Mouse (Mus musculus) forebrain, embryonic 14.5 days (tissue): ENCODE data around the gene Psg22. TPM values are rescaled to one million over a fixed set of nuclear protein-coding genes. Genes with fewer than 3 reads are reported as not detected.
"Not testable (repeated sequence)": the region's sequence is repeated elsewhere in the genome, so short reads cannot be mapped to it uniquely, and the experiment has no call there.

Experiments
- ATAC-seq: fragments of 200-750 bp; cut with Nextera tagmentation; 2 replicates; pipeline ENCODE4 v1.8.0; 2017; ENCODE audit warnings: mild to moderate bottlenecking, moderate library complexity
- DNase-seq: peaks from one replicate; pipeline ENCODE4 v3.0.0-alpha.2; 2015; ENCODE audit warnings: low spot score
- H3K27ac ChIP-seq: fragments of 300-500 bp; sonication (generic); 2 replicates; pipeline ENCODE4 v1.5.1; 2014; ENCODE audit warnings: low read depth, mild to moderate bottlenecking, control low read depth, low read length, moderate library complexity
- H3K27me3 ChIP-seq: fragments of 300-500 bp; sonication (generic); replicated peaks from 2 replicates; pipeline ENCODE4 v1.6.1; 2014; ENCODE audit warnings: low read length, control low read depth, mixed read lengths; ENCODE audit not compliant: control insufficient read depth, insufficient read depth
- H3K36me3 ChIP-seq: fragments of 300-500 bp; sonication (generic); 2 replicates; pipeline ENCODE4 v1.6.1; 2014; ENCODE audit warnings: low read length, control low read depth; ENCODE audit not compliant: control insufficient read depth, insufficient read depth
- H3K4me1 ChIP-seq: fragments of 300-500 bp; sonication (generic); 2 replicates; pipeline ENCODE4 v1.6.1; 2014; ENCODE audit warnings: antibody characterized with exemption, low read length, control low read depth; ENCODE audit not compliant: control insufficient read depth, insufficient read depth
- H3K4me2 ChIP-seq: fragments of 300-500 bp; sonication (generic); 2 replicates; pipeline ENCODE4 v1.6.1; 2014; ENCODE audit warnings: mild to moderate bottlenecking, control low read depth, low read length
- H3K4me3 ChIP-seq: fragments of 300-500 bp; sonication (generic); 2 replicates; pipeline ENCODE4 v1.5.1; 2014; ENCODE audit warnings: low read depth, low read length, control low read depth
- H3K9ac ChIP-seq: fragments of 300-500 bp; sonication (generic); 2 replicates; pipeline ENCODE4 v1.6.1; 2014; ENCODE audit warnings: mild to moderate bottlenecking, low read length, control low read depth, moderate library complexity
- H3K9me3 ChIP-seq: fragments of 300-500 bp; sonication (generic); replicated peaks from 2 replicates; pipeline ENCODE4 v1.6.1; 2016; ENCODE audit warnings: low read length, control low read depth, mixed read lengths; ENCODE audit not compliant: control insufficient read depth
- WGBS: fragments of 180-500 bp; shearing (Covaris S2); extraction: QIAGEN DNeasy Blood & Tissue Kit; methylation state at CpG from one replicate; pipeline ENCODE4 v1.1.7; 2014; 5-methylcytosine and 5-hydroxymethylcytosine counted together
- polyA plus RNA-seq: library from polyadenylated mRNA; unstranded; fragments of >200 nt; fragmentation: Nextera tagmentation; extraction: Ambion mirVana; gene quantifications from 2 replicates; pipeline ENCODE4 v1.2.1, GENCODE M21; 2014

Gene Psg22
- not detected in 2 replicates for polyA plus RNA-seq

- 48% methylated on average over 2 of the region's 2 CpGs for WGBS
- no peaks in the 10 kb centered on the region for H3K9me3 ChIP-seq
- no peak within 1 kb of the TSS for H3K9ac ChIP-seq
- no peaks in the 10 kb centered on the region for H3K4me1 ChIP-seq
- H3K36me3 ChIP-seq, result no peaks in the 10 kb centered on the region
- H3K27me3 ChIP-seq, result no peaks in the 10 kb centered on the region
- DNase-seq (no peak), ATAC-seq (no peak)
- H3K27ac ChIP-seq, result no peak within 1 kb of the TSS
- no peak within 1 kb of the TSS for H3K4me3 ChIP-seq
- no peak within 1 kb of the TSS for H3K4me2 ChIP-seq
These were observed at the start of gene Psg22 for GRCm38 (mm10) chr7:18717790-18718189. TSS of gene Psg22 (plus strand) at chr7:18718090.

DNA sequence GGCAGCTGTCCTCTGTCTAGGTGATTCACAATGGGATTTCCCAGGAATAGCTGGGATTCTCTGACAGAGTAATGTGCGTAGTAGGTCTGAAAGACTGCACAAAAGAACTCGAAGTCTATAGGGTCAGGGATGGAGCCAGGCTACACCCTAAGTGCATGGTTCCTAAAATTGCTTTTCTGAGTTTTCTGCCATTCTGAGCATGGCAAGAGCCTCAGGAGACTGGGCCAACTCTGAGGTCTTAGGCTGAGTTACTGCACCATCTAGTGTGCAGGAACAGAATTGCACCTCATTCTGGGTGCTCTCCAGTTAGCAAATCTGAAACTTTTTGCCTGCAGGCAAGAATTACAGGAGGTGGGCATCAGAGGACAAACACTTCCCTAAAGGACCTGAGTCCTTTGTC is 38.1 kb upstream of the Psg22 start:
- H3K4me3 ChIP-seq, result no peak overlapping the region
- no peak overlapping the region for H3K27ac ChIP-seq
- H3K9ac ChIP-seq, result no peak overlapping the region
- no peaks in the 10 kb centered on the region for H3K36me3 ChIP-seq
- no peaks in the 10 kb centered on the region for H3K27me3 ChIP-seq
- H3K4me2 ChIP-seq, result no peak overlapping the region
- WGBS, result 27% methylated on average over 2 of the region's 2 CpGs
- peak; percentile 72 for DNase-seq
- H3K9me3 ChIP-seq, result no peaks in the 10 kb centered on the region
- ATAC-seq, result no peak
- no peaks in the 10 kb centered on the region for H3K4me1 ChIP-seq

GRCm38 (mm10) chr7:18685586-18685985 is 32.3 kb upstream of the Psg22 start:
- Histone ChIP-seq H3K4me2 (no peak overlapping the region), H3K9me3 (no peaks in the 10 kb centered on the region), H3K36me3 (no peaks in the 10 kb centered on the region), H3K4me3 (no peak overlapping the region), H3K9ac (no peak overlapping the region), H3K27ac (no peak overlapping the region), H3K4me1 (no peaks in the 10 kb centered on the region), H3K27me3 (no peaks in the 10 kb centered on the region)
- ATAC-seq (no peak), DNase-seq (no peak)

GRCm38 (mm10) chr7:18686085-18686484 is 31.8 kb upstream of the Psg22 start, which contains the start of gene Psg20:
TSS of gene Psg20 (minus strand) at chr7:18686185.
- H3K9ac ChIP-seq, result no peak within 1 kb of the TSS
- ATAC-seq, result no peak
- 69% methylated on average over 2 of the region's 2 CpGs for WGBS
- H3K4me2 ChIP-seq, result no peak within 1 kb of the TSS
- DNase-seq, result no peak
- no peak within 1 kb of the TSS for H3K27ac ChIP-seq
- no peak within 1 kb of the TSS for H3K4me3 ChIP-seq
- no peaks in the 10 kb centered on the region for H3K4me1 ChIP-seq
- no peaks in the 10 kb centered on the region for H3K9me3 ChIP-seq
- H3K36me3 ChIP-seq, result no peaks in the 10 kb centered on the region
- H3K27me3 ChIP-seq, result no peaks in the 10 kb centered on the region

DNA sequence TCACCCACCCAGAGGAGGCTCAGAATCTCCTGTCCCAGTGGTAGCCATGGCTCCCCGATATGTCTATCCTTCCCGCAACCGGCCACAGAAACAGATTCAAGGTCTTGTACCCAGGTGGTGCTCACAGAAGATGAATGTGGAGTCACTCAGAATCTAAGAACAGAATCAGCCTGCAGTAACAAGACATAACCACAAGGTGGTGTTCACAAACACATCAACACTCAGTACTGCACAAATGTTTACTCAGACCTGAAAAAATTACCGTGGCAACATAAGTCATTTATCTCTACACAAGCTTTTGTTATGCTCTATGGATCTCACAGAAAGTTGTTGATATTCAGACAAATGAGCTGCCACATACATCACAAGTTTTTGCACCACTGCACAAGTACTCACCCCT is 7.6 kb upstream of the Psg22 start:
- not testable (repeated sequence) for H3K27ac ChIP-seq, H3K27me3 ChIP-seq, H3K36me3 ChIP-seq, ATAC-seq, H3K9me3 ChIP-seq, H3K4me3 ChIP-seq, H3K9ac ChIP-seq, H3K4me2 ChIP-seq, H3K4me1 ChIP-seq
- 74% methylated on average over 4 of the region's 4 CpGs for WGBS
- peak; percentile 20 for DNase-seq

DNA sequence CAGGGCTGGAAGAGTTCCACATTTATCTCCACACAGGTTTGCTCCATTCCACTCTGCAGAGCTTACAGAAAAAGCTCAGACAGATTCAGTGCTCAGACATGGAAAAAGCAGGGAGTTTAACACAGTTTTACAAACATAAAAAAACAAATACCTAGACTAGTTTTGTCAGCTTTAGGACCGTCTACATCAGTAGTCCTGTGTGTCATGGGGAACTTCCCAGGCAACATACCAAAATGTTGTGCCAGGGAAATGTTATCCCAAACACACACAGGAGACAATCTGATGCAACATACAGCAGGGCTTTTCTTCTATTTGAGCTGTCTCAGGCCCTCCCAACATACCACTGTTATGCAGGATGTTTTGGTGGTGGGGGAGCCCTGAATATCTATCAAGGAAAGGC is 7.0 kb upstream of the Psg22 start:
- 75% methylated on average over 1 of the region's 1 CpGs for WGBS
- no peaks in the 10 kb centered on the region for H3K27me3 ChIP-seq

DNA sequence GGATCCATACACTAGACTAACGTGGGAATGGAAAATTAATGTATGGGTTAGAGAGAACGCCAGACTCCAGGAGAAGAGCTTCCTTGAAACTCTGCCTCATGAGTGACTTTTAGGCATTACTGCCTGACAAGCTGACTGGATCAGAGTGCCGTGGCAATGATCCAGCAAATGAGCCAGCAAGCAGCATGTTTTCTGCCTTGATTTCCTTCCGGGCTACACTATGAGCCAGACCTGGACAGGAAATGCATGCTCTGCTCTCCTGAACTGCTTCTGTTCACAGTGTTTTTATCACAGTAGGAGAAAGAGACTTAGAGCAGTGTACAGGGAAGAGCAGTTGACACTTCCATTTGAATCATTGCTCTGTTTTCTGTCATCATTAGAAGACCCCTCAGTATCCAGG is 2.3 kb upstream of the Psg22 start:
- DNase-seq, result no peak
- Histone ChIP-seq H3K9ac (no peak overlapping the region), H3K4me1 (no peaks in the 10 kb centered on the region), H3K27me3 (no peaks in the 10 kb centered on the region), H3K4me2 (no peak overlapping the region), H3K36me3 (no peaks in the 10 kb centered on the region), H3K27ac (no peak overlapping the region), H3K9me3 (no peaks in the 10 kb centered on the region), H3K4me3 (no peak overlapping the region)
- 52% methylated on average over 4 of the region's 4 CpGs for WGBS
- no peak for ATAC-seq

More for the DNA sequence above, 7.0 kb upstream of the Psg22 start:
- Histone ChIP-seq H3K9me3 (no peaks in the 10 kb centered on the region), H3K4me3 (no peak overlapping the region), H3K4me1 (no peaks in the 10 kb centered on the region), H3K36me3 (no peaks in the 10 kb centered on the region), H3K4me2 (no peak overlapping the region), H3K27ac (no peak overlapping the region), H3K9ac (no peak overlapping the region)
- ATAC-seq, result no peak
- DNase-seq, result no peak

GRCm38 (mm10) chr7:18724001-18724400 is 6.1 kb downstream of the Psg22 start:
- H3K36me3 ChIP-seq, result no peaks in the 10 kb centered on the region
- no peak overlapping the region for H3K4me3 ChIP-seq
- no peak overlapping the region for H3K4me2 ChIP-seq
- DNase-seq, result no peak
- H3K4me1 ChIP-seq, result no peaks in the 10 kb centered on the region
- no peak overlapping the region for H3K27ac ChIP-seq
- no peaks in the 10 kb centered on the region for H3K9me3 ChIP-seq
- WGBS, result 88% methylated on average over 6 of the region's 6 CpGs
- no peaks in the 10 kb centered on the region for H3K27me3 ChIP-seq
- H3K9ac ChIP-seq, result no peak overlapping the region
- ATAC-seq, result no peak

- H3K9ac ChIP-seq, H3K27me3 ChIP-seq, H3K4me1 ChIP-seq, H3K36me3 ChIP-seq, ATAC-seq, H3K27ac ChIP-seq, H3K4me2 ChIP-seq, DNase-seq, H3K4me3 ChIP-seq, H3K9me3 ChIP-seq: not testable (repeated sequence)
These were observed 8.0 kb downstream of the Psg22 start for GRCm38 (mm10) chr7:18725931-18726330.
